Mouse (Mus musculus) spleen, postnatal 36 days (tissue): ENCODE data around the gene Hmcn1.

Experiments used
- DNase-seq, 2 experiments: peaks; one replicate each; pipeline ENCODE4 v3.0.0; 2022; ENCODE audit warnings: low spot score in 2 of 2, mixed read lengths in 1 of 2

The Hmcn1 gene

DNA sequence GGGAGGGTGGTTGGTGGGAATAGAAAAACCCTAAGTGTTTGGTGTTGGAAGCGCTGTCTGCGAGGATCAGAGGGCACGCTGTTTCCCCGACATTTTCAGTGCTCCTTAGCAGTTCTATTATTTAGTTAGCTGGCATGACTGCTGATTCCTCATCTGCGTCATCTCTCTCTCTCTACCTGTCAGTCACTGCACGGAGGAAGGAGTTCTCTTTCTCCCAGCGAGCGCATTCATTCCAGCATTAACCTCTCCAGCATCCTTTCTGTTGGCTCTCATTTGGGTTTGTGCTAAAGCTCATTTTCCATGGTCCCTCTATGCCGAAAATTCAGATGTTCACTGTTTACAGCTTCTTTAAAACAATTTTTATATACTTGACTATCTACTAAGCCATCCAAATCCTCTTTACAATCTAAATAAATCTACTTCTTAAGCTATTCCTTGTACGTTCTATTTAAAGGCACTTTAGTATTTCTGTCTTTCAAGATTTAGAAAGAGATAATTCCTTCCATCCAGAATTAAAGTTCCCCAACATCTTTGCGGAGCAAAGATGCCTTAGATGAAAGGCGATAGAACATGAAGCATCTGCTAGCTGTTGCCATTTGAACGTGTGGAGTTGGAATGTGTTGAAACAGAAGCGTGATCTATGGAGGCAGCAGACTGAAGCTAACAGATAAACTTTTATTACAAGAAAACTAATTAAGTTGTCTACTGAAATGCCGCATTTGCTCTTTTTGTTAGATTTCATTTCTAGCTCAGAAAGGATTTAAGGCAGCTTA, 210.0 kb downstream of the Hmcn1 start:
- DNase-seq, result no peak

GRCm38 (mm10) chr1:150779902-150780301, 213.3 kb downstream of the Hmcn1 start:
- DNase-seq, result no peak

GRCm38 (mm10) chr1:150776741-150777140, 216.5 kb downstream of the Hmcn1 start:
- no peak for DNase-seq

- DNase-seq, result no peak
Measured at GRCm38 (mm10) chr1:150775742-150776141, 217.5 kb downstream of the Hmcn1 start.

- no peak for DNase-seq
Measured at GRCm38 (mm10) chr1:150772958-150773357, 220.3 kb downstream of the Hmcn1 start.

DNA sequence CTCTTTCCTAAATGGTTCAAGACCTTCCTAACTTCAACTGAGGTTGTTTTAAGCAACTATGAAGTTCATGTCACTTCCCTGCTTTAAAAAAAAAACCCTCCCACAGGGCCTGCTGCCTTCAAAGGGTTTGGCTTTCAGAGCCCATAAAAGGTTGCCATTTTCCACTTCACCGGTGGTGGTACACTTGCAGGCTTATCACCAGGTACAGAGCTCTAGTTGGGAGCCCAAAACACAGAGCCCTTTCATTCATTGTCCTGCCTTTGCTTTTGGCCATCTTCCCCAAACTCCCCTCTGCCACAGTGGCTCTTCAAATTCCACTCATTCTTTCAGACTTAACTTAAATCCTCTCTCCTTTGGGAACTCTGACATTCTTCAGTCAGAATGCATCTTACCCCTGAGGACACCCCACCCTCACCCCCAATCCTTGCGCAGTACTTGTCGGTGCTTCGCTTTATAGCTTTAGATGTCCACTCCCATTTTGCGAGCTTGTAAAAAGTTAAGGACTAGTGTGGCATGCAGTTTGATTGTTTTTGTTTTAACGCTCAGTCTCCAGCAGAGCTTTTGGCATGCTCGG, 222.2 kb downstream of the Hmcn1 start:
- no peak for DNase-seq

- DNase-seq, result no peak
Measured at GRCm38 (mm10) chr1:150769836-150770235, 223.4 kb downstream of the Hmcn1 start.

GRCm38 (mm10) chr1:150761678-150762077, 231.6 kb downstream of the Hmcn1 start:
- no peak for DNase-seq

GRCm38 (mm10) chr1:150760801-150761331, 232.4 kb downstream of the Hmcn1 start:
- no peak for DNase-seq

DNA sequence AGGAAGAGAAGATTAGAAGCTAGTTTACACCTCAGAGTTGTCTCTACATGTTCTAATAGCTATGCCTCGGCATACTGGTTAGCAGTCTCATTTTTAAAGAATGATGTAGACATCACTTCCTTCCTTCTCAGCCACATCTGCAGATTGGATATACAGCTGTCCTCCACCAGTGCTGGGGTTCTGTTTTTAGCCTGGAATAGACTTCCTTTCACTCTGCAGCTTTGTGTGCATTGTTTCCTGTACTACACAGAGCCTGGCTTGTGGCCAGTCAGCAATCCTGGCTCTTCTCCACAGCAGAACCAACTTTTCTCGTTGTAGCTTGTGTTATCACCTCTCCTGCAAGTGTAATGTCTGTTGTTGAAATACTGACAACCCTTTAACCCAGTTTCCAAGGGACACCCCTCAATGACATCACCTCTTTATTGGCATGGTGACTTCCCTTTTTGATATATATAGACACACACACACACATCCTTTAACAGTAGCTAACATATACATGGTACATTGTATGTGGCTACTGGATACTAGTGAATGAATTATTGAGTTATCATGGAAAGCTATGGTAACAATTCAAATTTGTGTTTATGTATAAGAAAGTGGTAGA, 233.7 kb downstream of the Hmcn1 start:
- DNase-seq, result no peak

DNA sequence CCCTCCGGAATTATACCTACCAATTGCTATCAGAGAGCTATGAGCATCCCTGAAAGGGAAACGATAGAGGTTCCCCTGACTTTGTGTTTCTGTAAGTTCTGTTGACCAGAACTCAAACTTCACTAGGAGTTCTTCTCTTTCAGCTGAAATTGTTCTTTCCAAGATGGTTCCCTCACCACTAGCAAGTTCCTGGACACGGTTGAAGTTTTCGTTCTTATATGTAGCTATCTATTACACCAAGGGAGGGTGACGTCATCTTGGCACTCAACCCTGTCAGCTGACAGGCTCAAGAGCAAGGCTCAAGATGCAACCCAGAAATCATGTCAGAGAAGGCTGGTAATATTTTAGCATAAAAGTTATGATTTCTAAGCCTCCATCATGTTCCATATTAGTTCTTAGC, 239.3 kb downstream of the Hmcn1 start:
- DNase-seq, result no peak

- DNase-seq, result no peak
Measured at GRCm38 (mm10) chr1:150748783-150749182, 244.5 kb downstream of the Hmcn1 start.

- no peak for DNase-seq
Measured at GRCm38 (mm10) chr1:150747771-150748170, 245.5 kb downstream of the Hmcn1 start.

- DNase-seq, result no peak
Measured at GRCm38 (mm10) chr1:150743097-150743843, 250.0 kb downstream of the Hmcn1 start.

GRCm38 (mm10) chr1:150742376-150743087, 250.7 kb downstream of the Hmcn1 start:
- no peak for DNase-seq

GRCm38 (mm10) chr1:150711438-150711837, 281.8 kb downstream of the Hmcn1 start:
- DNase-seq, result no peak

DNA sequence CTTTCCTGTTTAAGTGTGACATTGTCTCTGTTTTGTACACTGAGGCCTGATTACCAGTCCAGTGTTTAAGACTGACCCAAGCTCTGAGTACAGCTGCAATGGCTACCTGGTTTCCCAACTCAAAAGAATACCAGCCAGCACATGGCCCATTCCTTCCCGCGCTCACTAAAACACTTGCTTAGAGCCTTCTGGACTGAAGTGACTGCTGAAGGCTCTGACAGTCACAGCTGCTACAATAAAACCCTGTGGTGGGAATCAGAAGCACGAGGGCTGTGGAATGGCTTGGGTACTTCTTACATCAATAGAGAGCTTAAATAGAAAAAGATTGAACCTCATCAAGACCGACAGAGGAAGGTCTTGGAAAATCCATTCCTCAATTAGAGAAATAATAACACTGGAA, 286.7 kb downstream of the Hmcn1 start:
- no peak for DNase-seq

DNA sequence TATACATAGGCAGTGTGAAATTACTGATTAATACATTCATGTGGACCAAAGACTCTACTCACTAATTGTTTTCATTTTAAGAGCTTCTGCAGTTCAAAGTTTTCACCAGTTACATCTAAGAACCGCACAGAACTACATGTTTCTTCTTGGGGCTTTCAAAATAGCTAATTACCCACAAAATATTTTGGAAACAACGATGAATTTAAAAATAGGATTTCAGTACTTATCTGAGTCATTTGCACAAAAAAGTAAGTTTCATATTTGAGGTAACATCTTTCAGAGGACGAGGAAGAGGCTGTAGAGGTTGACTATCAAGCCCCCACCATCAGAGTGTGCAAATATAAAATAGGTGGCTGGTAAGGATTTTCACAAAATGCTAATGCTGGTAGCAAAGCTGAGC, 295.5 kb downstream of the Hmcn1 start:
- no peak for DNase-seq

DNA sequence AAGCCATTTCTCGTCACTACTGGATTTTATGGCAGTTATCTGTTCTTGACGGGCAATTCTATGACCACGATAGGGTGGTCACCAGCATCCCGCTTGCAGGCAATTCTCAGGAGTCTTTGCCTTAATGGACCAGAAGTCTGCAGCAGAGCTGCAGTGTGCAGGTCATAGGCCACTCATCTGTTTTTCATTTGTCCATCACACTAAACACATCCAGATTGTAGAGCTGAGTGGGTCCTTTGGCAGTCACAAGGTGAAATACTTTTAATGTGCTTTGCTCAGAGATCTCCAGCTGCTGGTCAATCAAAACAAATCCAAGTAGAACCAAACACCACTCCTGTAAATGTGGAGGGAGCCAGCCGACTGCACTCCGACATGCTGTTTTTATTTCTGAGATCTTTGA, 311.2 kb downstream of the Hmcn1 start:
- no peak for DNase-seq

GRCm38 (mm10) chr1:150681433-150681832, 311.8 kb downstream of the Hmcn1 start:
- DNase-seq, result no peak

DNA sequence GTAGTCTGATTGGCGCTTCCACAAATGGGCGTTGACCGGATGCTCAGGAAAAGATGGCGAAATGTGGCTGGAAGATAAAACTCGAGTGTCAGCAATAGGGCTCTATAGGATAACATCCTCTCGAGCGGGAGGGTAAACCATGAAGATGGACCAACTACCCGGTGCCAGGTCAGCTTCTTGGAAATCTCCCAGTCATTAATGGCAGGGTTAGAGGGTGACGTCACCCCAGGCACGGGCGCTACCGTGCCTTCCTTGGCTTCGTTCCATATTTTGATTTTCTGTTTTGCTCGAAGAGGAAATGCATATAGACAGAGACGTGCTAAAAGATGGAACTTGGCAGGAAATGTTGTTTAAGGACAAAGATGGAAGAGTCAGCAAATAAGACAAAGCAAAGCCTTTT, 312.2 kb downstream of the Hmcn1 start:
- no peak for DNase-seq

DNA sequence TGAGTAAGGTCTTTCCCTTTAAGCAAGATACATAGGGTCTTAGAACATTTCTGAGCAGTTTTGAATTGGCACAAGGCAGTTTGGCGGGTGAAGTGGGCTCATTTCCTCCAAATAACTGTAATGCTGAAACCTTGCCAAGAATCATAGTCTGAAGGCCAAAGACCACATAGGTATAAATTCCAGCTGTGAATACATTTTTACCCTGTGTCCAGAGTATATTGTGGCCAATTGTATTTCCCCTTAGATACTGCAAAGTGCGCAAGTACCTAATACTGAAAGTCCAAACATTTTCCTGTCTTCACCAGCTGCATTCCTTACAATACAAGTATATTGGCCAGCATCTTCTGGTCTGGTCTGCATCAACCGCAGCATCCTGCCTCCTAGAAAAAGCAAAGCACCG, 312.9 kb downstream of the Hmcn1 start:
- DNase-seq, result no peak
